ENCODE assay signal across 11 mouse cellular contexts in the genomic region with DNA sequence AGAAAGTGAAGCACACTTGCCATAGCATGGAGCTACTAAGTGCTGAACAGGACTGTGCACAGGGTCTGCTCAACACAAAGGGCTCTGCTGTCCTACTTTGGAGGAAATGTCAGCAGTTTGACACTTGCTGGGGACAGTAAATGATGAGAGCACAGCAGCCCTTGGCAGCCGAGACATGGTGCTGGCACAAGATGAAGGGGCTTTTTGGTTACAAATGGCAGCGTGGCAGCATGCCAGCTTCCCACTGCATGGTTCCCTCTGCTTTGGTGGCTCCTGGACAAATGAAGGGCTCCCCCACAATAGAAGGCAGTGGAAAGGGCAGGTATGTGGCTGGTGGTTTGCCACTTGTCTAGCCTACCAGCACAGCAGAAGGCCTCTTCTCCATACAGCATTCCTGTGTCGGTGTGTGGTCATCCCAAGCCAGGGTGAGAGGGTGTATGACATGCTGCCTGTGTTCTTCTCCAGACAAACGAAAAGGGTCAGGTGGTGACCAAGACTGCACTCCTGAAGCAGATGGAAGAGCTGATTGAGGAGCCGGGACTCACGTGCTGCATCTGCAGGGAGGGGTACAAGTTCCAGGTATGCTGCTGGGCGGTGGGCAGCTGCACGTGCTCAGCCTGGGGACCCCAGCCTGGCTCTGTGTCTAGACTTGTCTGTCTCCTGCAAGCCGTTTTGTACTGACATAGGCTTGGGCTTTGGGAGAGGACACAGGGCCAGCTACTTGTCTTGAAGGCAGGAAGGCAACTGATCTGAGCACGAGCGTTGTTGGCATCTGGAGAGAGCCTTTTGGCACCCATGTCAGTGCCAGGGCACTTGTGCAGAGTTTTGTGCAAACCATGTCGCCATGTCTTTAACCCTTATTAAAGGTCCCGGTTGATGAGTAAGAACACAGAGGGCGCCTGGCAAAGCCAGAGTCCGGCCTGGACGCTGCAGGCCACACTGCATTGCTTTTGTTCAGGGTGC. TPM values are rescaled to one million over a fixed set of nuclear protein-coding genes. Genes with fewer than 3 reads are reported as not detected.
DNase-seq lines count a peak whose midpoint lies in the region; ATAC-seq and TF ChIP-seq lines count a peak whose summit lies in the region.
"Had no signal": no experiment of that assay in that cellular context is flagged by ENCODE, and none has a peak within 500 bp of the region (broad histone marks: within the 10 kb centered on the region; RNA-seq: fewer than 3 reads in every experiment).

No protein-coding gene starts in this region.

- H3K9me3 ChIP-seq in forebrain, postnatal 0 days (ENCODE audit: low read length): no peaks in the 10 kb centered on the region
- H3K9me3 ChIP-seq: embryonic facial prominence, embryonic 10.5 days had no signal

- no peaks in the 10 kb centered on the region for H3K27me3 ChIP-seq in forebrain, postnatal 0 days (ENCODE audit: insufficient read depth, low read length)

- intact Hi-C loops in left cerebral cortex, postnatal 4 days (cut with DNase I): no loop called here

- DNase-seq in left cerebral cortex, postnatal 4 days: peak; percentile 95
- DNase-seq in left cerebral cortex, adult 11 months (ENCODE audit: low spot score): no peak
- peak; percentile 80 to 87 for DNase-seq in adrenal gland, adult (ENCODE audit: inconsistent age in 2 of 2, low spot score in 1 of 2)
- peak; percentile 66 for DNase-seq in brain, adult 2 months (ENCODE audit: low read depth, low spot score)
- DNase-seq in forebrain, postnatal 0 days: peak; percentile 71
- DNase-seq in heart, adult 18-20 months: no peak
- DNase-seq: liver, postnatal 0 days; spleen, adult 18-20 months had no signal

- peaks cover 95% of the 10 kb centered on the region for H3K36me3 ChIP-seq in forebrain, postnatal 0 days (ENCODE audit: insufficient read depth)

- no peak overlapping the region for H3K9ac ChIP-seq in forebrain, postnatal 0 days
- H3K9ac ChIP-seq: liver, postnatal 0 days had no signal

- peak; percentile 82 for ATAC-seq in forebrain, postnatal 0 days
- no peak for ATAC-seq in megakaryocyte, adult 5-6 weeks (ENCODE audit: poor library complexity, severe bottlenecking)
- ATAC-seq: liver, postnatal 0 days had no signal

- no peak overlapping the region for H3K4me2 ChIP-seq in forebrain, postnatal 0 days (ENCODE audit: low read depth)

- no peak overlapping the region for H3K4me3 ChIP-seq in forebrain, postnatal 0 days (ENCODE audit: low read depth, low read length)
- H3K4me3 ChIP-seq: embryonic facial prominence, embryonic 10.5 days had no signal

- no peak for TF ChIP-seq CTCF in forebrain, postnatal 0 days (IDR thresholded peaks at IDR 0.05; ENCODE audit: low read depth)

- no peak overlapping the region for H3K27ac ChIP-seq in forebrain, postnatal 0 days (ENCODE audit: low read depth, low read length)
- H3K27ac ChIP-seq: embryonic facial prominence, embryonic 10.5 days; kidney, postnatal 0 days had no signal

- H3K4me1 ChIP-seq in forebrain, postnatal 0 days (ENCODE audit: insufficient read depth): no peaks in the 10 kb centered on the region
- H3K4me1 ChIP-seq: embryonic facial prominence, embryonic 10.5 days had no signal

- WGBS in forebrain, postnatal 0 days: 58% methylated on average over 16 of the region's 16 CpGs

RNA-seq across cellular contexts. Expression of a gene that starts 53.4 kb away (rescaled TPM):
- 10 to 100 TPM; 24.2 to 26.3 TPM for total RNA-seq in left cerebral cortex, postnatal 4 days (2021)
- total RNA-seq in forebrain, postnatal 0 days (2014; rRNA removed): 13.8 and 15.8 TPM in 2 replicates
- polyA plus RNA-seq in forebrain, postnatal 0 days (2015; fragmentation: Nextera tagmentation; extraction: Ambion mirVana): 3.5 and 5.3 TPM in 2 replicates
- total RNA-seq in heart, adult 18-20 months (2021): 1 to 10 TPM; 4.3 to 4.4 TPM
- total RNA-seq in megakaryocyte, adult 5-6 weeks (2015): 0.83 and 1.6 TPM in 2 replicates
- 2.1 and 2.7 TPM in 2 replicates for total RNA-seq in megakaryocyte, adult 5-6 weeks (2017)

Comparison
In these comparisons a context has a peak if more than half of its experiments do, and no peak if none do; other contexts are left out.
1. DNase-seq: peak in left cerebral cortex, postnatal 4 days (single experiment), adrenal gland, adult (2 of 2), brain, adult 2 months (single experiment) and forebrain, postnatal 0 days (single experiment); none in left cerebral cortex, adult 11 months (single experiment) and heart, adult 18-20 months (0 of 2).